Mouse (Mus musculus) ES-E14 (cell line): Measurements from ENCODE around the gene Trim63.

Source experiments
- CHD2 ChIP-seq: IDR thresholded peaks from 2 replicates; pipeline ENCODE4 v1.6.1; 2014; ENCODE audit warnings: mild to moderate bottlenecking, low read depth, low read length, inconsistent platforms
- HCFC1 ChIP-seq: IDR thresholded peaks from 2 replicates; pipeline ENCODE4 v1.6.1; 2012; ENCODE audit warnings: low read length, inconsistent platforms, borderline replicate concordance; ENCODE audit not compliant: insufficient read depth
- MAFK ChIP-seq: IDR thresholded peaks from 2 replicates; pipeline ENCODE4 v1.6.1; 2014; ENCODE audit warnings: mild to moderate bottlenecking, low read depth, low read length, inconsistent platforms; ENCODE audit not compliant: insufficient read depth
- ZC3H11A ChIP-seq: IDR thresholded peaks from 2 replicates; pipeline ENCODE4 v1.6.1; 2012; ENCODE audit warnings: low read depth, mild to moderate bottlenecking, inconsistent platforms, low read length, borderline replicate concordance
- ZNF384 ChIP-seq: IDR thresholded peaks from 2 replicates; pipeline ENCODE4 v1.6.1; 2012; ENCODE audit warnings: low read depth, low read length, inconsistent platforms

DNA sequence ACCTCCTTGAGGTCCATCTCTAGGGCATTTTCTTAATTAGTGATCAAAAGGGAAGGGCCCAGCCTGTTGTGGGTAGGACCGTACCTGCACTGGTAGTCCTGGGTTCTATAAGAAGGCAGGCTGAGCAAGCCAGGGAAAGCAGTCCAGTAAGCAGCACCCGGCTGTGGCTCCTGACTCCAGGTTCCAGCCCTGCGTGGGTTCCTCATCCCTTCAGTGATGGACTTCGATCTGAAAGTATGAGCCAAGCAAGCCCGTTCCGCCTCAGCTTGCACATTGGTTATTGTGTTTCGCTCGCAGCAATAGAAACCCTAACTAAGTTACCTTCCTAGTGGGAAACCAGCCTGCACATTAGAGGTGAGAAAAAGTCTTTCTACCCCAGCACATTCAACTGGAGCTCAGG is 17.6 kb upstream of the Trim63 start:
- TF ChIP-seq MAFK: no peak
- TF ChIP-seq HCFC1: no peak
- no peak for TF ChIP-seq ZC3H11A
- TF ChIP-seq CHD2: no peak
- no peak for TF ChIP-seq ZNF384
